Mouse (Mus musculus): ENCODE measurements at regions not wholly inside any gene's neighbourhood (a gene's known extent, or its start where the extent isn't known, plus 50 kb on each side); places are given as distances from the start of the nearest gene placed in this dataset.

DNA sequence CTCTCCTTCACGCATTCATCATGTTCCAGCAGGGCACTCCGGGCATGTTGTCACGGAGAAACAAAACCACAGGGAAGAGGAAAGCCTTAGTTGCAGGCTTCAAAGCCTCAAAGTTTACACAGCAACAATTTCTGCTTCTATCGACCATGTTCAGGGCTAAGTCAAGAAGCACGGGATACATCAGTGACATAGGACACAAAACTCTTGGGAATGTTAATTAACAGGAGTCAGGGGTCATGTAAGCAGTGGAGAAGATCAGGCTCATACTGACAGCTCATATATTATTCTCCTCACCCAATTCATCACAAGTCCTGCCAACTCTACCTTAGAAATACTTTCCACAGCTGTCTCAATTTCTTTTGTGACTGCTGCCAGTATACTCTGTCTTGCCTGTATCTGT is 133.0 kb upstream of the Btbd3 start:
- no peak for DNase-seq (ENCODE audit: low spot score in 2 of 2)

GRCm38 (mm10) chr2:138120868-138121267 is 135.5 kb upstream of the Btbd3 start:
- peak; percentile 21 to 30 for DNase-seq (ENCODE audit: low spot score in 2 of 2)

GRCm38 (mm10) chr2:138120131-138120530 is 136.2 kb upstream of the Btbd3 start:
- DNase-seq (ENCODE audit: low spot score in 2 of 2) = peak; percentile 29 to 53

DNA sequence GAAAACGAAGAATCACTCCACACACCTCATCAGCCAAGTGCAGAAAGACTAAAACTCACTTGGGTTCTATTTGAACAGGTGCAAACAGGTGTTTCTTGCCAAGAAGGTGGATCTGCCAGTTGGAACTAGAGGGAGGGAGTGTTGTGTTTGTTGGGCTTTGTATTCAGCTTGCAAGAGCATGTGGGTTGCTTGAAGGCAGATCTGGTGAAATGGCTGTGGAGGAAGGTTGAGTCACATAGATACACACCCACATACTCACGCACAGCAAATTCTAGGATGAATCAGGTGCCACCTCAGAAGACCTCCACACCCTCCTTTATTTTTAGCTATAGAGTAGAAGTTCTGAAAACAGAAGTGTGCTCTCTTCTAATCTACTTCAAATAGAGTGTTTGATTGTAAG is 156.6 kb upstream of the Btbd3 start:
- DNase-seq (ENCODE audit: low spot score in 2 of 2) = peak in 1 of 2 experiments; percentile 10

DNA sequence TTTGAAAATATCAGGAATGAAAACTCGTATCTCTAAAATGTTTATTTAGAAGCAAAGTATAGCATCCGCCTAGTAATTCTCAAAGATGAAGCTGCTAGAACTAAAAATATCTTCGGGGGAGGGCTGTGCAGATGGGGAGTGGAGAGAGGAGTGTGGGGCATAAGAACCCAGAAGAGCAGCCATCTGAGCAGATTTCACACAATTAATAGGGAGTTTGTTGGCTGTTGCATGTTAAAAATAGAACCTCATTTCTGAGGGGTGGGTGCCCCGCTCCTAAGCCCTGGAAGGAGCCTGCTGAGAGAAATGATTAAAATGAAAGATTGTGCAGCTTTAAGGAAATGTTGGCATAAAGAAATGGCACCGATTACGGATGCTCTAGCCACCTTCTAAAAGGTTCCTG is 171.0 kb upstream of the Btbd3 start:
- DNase-seq (ENCODE audit: low spot score in 2 of 2) = peak in 1 of 2 experiments; percentile 25

- no peak for DNase-seq (ENCODE audit: low spot score in 2 of 2)
Observed at GRCm38 (mm10) chr2:138084564-138085283, 171.6 kb upstream of the Btbd3 start.

DNA sequence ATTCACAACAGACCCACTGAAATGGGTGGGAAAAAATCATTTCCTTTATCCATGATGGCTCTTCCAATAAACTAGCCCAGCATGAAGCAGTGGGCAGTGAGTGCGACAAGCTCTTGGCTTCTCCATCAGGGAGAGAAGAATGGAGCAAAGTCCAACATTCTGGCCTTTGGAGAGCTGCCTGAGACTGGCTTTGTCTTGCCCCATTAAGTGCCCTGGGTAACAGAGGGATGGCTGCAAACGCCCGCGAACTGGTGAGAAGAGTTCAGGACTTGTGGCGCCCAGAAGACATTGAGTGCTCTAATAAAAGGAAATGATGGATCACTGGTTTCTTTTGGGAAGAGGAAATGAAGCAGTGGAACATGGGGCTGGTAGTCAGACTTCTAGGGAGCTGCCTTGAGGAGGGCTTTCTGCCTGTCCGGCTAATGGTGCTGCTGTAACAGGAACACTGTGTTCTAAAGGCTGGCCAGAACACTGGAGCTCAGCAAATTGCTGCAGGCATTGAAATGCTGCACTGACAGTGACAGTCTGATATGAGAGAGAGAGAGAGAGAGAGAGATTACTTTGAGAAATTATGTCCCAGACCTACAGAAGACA is 182.2 kb upstream of the Btbd3 start:
- no peak for DNase-seq (ENCODE audit: low spot score in 2 of 2)

DNA sequence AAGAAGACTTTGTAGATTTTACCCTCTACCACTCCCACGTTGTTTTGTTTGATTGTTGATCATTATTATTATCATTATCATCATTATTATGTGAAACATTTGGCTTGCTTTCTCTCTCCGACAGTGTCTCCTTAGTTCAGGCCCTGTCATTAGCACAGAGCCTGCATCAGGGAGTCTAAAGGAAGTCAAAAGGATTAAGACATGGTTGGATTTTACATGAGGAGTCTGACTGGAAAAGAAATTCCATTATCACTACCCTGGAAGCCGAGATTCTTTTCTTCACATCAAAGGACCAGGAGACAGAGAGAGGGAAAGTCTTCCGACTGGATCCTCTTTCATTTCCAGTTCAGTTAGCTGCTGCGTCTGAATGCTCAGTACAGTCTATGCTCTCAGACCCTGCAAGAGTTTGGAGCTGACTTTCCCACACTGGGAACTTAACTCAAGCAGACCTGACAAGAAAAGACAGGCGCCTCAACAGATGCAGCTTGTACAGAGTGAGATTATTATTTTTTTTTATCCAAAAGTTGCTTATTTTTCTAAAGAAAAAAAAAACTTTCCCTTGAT is 184.1 kb upstream of the Btbd3 start:
- no peak for DNase-seq (ENCODE audit: low spot score in 2 of 2)

- no peak for DNase-seq (ENCODE audit: low spot score in 2 of 2)
Observed at GRCm38 (mm10) chr2:138053081-138053480, 203.3 kb upstream of the Btbd3 start.

DNA sequence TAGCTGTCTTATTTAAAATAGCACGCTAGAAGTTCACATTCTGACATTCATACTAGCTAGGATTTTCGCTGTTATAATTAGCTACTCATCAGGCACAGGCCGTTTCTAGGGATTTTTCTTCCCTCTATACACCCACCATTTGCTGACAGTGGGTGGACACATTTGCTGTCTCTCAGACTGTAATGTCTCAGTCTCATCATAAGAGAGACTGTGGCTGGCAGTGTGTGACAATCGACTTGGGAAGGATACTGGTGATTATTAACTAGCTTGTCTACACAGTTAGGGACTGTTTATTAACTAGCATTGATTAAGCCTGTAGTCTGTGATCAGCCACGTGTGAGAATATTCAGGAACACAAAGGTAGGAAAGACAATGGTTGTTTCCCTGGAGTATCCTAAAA is 208.0 kb upstream of the Btbd3 start:
- DNase-seq (ENCODE audit: low spot score in 2 of 2) = peak in 1 of 2 experiments; percentile 17

DNA sequence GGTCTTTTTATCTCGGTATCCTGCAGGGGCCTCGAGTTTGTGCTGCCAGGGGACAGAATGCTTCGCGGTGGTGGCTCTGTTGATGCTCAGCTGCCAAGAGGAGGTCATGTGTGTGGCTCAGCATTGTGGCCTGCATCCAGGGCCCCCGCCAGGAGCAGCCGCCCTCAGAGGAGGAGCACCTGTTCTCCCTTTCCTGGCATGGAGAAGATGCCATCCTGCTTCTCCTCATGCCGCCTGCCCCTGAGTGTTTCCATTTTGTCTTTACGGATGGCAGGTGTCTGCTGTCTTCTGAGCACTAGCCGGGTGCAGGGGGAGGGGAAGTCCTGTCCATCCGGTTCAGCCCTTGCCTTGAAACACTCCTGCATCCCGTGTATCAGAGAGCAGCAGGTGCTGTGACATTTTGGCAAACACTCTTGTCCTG is 208.6 kb upstream of the Btbd3 start:
- DNase-seq (ENCODE audit: low spot score in 2 of 2) = peak; percentile 30 to 33

- DNase-seq (ENCODE audit: low spot score in 2 of 2) = no peak
Observed at GRCm38 (mm10) chr2:138047361-138047760, 209.0 kb upstream of the Btbd3 start.

DNA sequence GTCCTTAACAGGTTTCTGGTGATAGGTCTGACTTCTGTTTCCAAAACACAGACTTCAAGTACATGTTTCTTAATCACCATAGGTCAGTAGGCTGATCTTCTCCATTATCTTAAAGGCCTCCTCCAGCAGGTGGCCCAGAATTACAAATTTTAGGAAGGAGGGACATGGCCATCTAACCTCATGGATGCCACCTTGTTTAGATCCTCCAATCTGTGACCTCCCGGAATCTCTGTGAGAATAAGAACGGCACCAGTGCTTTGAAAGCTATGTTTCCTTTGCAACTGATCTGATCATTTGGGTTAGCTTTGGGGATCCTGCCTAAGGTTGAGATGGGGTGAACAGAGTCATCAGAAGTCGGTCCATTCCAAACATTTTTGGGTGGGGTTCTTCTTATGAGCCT is 209.4 kb upstream of the Btbd3 start:
- no peak for DNase-seq (ENCODE audit: low spot score in 2 of 2)

DNA sequence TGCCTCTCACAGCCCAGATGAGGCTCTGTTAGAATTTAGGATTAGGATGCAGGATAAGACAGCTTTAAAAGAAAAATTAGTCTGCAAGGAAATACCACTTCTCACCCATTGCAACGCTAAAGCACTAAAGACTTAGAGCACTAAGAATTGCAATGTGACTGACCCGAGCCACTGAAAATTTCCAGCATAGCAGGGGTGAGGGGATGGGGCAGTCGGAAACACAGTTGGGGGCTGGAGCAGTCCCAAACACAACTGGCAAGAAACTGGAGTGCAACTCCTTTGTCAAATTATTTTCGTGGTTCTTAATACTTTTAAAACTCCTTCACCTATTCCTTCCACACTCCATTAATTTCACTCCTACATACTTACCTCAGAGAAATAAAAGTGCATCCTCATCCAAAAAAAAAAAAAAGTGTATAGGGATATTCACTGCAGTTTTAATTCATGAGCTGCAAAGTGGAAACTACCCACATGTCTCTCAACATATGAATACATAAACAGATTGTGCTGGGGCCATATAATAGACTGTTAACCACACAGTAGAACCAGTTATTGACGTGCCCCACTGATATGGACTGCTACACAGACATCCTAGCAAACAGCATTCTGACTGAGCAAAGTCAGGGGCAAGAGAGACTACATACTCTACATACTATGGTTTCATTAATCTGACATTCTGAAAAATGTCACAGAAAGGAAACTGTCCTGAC is 210.3 kb upstream of the Btbd3 start:
- no peak for DNase-seq (ENCODE audit: low spot score in 2 of 2)

- peak; percentile 59 to 65 for DNase-seq (ENCODE audit: low spot score in 2 of 2)
Observed at GRCm38 (mm10) chr2:138040706-138041105, 215.7 kb upstream of the Btbd3 start.

DNA sequence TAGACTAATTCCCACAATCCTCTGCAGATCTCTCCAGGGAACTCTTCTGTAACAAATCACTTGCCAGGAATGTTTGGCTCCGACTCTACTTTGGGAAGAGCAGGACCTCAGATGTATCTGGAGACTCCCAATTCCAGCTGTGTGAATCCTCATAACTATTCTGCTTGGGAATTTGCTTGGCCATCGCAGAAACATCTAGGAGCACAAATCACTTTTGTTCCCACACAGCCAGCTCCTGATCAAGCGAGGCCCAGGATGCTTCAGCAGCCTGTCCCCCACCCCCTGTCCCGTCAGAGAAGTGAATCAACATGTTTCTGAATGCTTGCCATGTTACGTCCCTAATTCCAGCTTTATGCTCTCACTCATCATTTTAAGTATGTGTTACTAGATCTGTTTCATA is 216.1 kb upstream of the Btbd3 start:
- no peak for DNase-seq (ENCODE audit: low spot score in 2 of 2)

GRCm38 (mm10) chr2:138034123-138034736 is 222.1 kb upstream of the Btbd3 start:
- DNase-seq (ENCODE audit: low spot score in 2 of 2) = no peak

- peak; percentile 88 to 89 for DNase-seq (ENCODE audit: low spot score in 2 of 2)
Observed at GRCm38 (mm10) chr2:138033379-138034122, 222.8 kb upstream of the Btbd3 start.

DNA sequence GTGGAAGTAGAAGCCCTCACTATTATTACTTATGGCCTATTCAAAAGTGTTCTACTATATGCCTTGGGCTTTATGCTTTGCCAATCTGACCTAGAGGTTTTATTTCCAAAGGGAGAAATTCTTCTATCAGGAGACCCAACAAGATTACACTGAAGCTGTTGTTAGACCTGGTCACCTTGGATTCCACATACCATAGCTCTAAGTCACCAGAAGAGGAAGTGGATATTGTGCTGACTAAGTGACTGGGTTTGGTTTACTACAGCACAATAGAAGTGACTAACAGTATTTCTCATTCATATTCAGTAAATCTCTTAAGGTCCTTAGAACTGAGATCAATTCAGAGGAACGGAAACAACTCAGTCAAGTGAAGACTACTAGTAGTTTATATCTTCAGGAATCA is 229.0 kb upstream of the Btbd3 start:
- DNase-seq (ENCODE audit: low spot score in 2 of 2) = no peak

GRCm38 (mm10) chr2:138023558-138023957 is 232.8 kb upstream of the Btbd3 start:
- no peak for DNase-seq (ENCODE audit: low spot score in 2 of 2)

- no peak for DNase-seq (ENCODE audit: low spot score in 2 of 2)
Observed at GRCm38 (mm10) chr2:137981766-137982165, 274.6 kb upstream of the Btbd3 start.

Data from left cerebral cortex, adult 18-20 months (tissue).